Mouse (Mus musculus) left cerebral cortex, adult 18-20 months (tissue): Measurements from ENCODE around the gene Eci1. TPM values are rescaled to one million over a fixed set of nuclear protein-coding genes. Genes with fewer than 3 reads are reported as not detected.
A peak's percentile ranks its signal among the peaks of the same experiment; 100 is the strongest.
"Not testable (repeated sequence)": the region's sequence is repeated elsewhere in the genome, so short reads cannot be mapped to it uniquely, and the experiment has no call there.

Experiments used
- DNase-seq, 2 experiments: peaks; one replicate each; pipeline ENCODE4 v3.0.0; 2021 to 2022; ENCODE audit warnings: low spot score in 2 of 2, mixed read lengths in 1 of 2
- total RNA-seq, 2 experiments: library from RNA; stranded (reverse); gene quantifications; 2 replicates each; pipeline ENCODE4 v1.2.3; 2021

Eci1 gene
- total RNA-seq, 2 experiments from 2014 or later: 28.0 to 28.7 TPM

DNA sequence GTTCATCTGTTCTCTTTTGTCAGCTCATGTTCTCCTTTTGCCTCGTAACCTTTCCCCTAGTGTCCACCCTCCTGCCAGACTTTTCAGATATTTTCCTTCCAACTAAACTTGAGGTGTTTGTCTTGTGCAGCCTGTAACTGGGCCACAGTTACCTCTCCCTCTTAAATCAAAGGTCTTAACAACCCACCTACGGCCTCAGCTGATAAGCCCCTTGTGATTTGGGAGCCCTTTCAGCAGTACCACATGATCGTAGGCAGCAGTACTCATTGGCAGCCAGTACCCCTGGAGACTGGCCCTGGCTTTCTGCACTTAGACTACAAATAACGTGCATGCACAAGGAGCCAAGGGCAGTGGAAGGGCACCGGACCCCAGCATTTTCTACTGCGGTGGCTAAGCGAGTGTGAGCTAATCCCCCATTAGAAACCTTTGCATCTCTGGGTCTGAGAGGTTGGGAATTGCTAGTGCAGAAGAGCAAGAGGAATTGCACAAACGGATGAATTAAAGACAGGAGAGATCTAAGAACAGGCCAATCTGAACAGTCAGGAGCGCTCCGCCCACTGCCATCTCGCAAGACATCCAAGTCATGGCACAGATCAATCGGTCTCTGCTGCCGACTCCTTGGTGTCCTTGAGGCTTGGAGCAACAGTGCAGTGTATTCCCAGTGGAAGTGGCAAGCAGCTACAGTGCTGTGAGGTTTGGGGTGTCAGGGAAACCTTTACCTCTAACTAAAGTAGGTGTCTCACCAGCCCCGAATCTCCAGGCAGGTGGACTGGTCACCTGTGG is 3.0 kb downstream of the Eci1 start:
- DNase-seq: no peak

DNA sequence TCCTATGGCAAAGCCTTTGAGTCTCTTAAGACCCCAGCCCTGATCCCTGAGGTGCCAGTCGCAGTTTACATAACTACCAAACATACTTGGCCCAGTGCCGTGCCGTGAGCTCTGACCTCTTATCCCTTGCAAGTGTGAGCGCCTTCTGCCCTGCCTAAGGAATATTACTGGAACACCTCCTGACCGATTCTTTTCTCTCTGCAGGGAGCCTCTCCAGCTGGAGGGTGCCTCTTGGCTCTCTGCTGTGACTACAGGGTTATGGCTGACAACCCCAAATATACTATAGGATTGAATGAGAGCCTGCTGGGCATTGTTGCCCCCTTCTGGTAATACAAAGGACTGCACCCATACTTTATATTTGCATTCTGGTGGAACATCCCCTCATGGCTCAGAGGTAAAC is 10.6 kb downstream of the Eci1 start:
- peak in 1 of 2 experiments; percentile 29 for DNase-seq

GRCm38 (mm10) chr17:24440377-24440776 is 13.9 kb downstream of the Eci1 start:
- DNase-seq: no peak

DNA sequence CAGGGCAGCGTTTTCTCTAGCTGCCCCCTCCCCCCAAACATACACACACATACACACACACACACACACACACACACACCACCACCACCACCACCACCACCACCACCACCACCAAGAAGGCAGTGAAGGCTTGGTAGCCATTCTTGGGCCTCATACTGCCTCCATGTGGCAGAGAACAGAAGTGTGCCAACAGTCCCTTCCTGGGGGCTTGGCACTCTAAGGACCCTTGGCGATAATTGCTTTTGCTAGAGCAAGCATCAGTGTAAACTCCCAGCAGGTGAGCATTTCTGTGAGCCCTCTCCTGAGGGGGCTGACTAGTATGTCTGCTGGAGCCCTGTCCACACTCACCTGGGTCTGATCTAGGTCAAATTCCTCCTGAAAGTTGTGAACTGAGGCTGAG is 14.7 kb downstream of the Eci1 start:
- DNase-seq: no peak

DNA sequence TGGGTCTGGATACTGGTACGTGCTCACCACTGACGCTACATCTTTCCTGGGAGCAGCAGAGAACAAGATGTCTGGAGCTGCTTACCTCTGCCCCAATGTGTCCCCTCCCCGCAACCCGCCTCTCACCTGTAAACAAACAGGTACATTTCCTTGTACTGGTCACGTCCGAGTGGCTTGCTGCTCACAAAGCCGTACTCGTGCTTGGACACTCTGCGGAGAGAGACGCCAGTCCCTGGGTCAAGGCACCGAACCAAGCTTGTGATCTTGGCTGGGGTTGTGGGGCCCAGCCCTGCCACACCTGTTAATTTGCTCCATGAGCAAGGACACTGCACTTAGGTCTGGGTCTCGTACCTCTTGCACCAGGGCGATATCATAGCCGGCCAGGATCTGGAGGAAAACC is 15.7 kb downstream of the Eci1 start:
- DNase-seq: no peak

GRCm38 (mm10) chr17:24442632-24443155 is 16.3 kb downstream of the Eci1 start, which contains the start of gene Dnase1l2:
Dnase1l2 (minus strand) TSS chr17:24443105.
- DNase-seq: no peak

DNA sequence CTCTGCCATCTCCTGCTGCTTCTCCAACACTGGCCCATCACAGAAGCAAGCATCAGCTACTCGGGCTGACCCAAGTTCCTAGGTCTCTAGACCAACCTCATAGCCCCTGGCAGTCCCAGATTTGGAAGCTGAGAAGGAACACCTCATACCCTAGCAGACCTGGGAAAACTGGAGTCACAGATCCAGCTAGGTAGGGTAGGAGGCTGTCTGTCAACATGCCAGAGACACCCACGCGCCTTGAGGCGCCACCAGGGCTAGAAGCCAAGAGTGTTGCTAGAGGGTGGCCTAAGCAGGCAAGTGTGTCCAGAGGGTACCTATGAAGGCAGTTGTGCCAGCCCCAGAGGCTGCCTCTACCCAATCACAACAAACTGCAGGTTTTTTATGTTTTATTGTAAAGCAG is 17.0 kb downstream of the Eci1 start:
- peak; percentile 59 for DNase-seq

GRCm38 (mm10) chr17:24446590-24446989 is 20.1 kb downstream of the Eci1 start:
- DNase-seq: no peak

DNA sequence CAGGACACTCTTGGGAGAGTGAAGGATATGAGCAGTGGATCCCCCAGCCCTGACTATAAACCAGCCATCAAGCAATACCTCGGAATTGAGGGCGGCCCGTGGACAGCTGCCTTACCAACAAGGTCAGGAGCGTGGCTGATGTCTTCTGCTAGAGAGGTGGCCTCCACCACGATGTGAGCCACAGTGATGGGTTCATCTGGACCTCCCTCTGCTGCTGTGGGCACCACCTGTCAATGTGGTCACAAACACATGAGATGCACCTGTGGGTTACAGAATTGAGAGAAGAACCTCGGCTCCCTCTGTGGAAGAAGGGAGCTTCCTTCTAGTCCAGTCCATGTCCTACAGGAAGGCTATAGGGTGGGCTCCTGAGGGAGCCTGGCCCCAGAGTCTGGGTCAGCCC is 23.1 kb downstream of the Eci1 start:
- no peak for DNase-seq

DNA sequence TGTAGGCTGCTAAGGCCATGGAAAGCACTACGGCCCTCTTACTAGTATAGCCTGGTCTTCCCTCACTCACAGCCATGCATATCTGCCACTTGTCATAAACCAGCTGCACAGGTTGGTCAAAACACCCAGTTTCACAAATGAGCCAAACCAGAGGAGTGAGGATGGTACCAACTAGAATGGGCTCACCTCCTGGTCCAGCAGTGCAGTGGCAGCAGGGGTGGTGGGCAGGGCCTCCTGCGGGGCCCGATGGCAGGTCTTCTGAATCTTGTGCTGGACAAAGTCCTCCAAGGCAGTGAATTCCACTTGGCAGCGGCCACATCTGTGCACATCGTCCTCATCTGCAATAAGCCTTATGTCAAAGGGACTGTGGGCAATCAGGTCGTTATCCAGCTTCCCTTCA is 24.8 kb downstream of the Eci1 start:
- no peak for DNase-seq

GRCm38 (mm10) chr17:24453372-24453771 is 26.9 kb downstream of the Eci1 start:
- no peak for DNase-seq

DNA sequence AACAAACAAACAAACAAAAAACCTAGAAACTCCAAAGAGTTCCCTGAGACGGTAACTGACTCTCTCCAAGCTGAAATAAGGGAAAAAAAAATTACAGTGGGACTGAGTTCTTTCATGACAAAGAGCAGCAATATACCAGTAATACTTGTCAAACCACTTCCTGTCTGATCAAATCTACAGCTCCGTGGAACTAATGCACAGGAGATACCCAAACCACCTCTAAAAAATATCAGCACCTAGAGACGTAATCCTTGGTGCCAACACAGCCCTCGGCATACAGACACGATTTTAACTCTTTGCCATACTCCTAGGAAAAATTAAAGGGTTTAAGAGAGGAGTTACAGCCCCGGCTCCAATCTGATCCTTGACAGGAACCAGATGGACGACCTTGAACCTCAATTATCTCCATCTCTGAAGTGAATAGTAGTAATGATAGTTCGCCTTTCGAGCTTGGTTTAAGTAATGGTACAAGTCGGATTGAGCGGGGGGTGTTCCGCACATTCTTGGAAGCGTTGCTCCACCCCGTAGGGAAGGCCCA is 27.8 kb downstream of the Eci1 start:
- DNase-seq: no peak

DNA sequence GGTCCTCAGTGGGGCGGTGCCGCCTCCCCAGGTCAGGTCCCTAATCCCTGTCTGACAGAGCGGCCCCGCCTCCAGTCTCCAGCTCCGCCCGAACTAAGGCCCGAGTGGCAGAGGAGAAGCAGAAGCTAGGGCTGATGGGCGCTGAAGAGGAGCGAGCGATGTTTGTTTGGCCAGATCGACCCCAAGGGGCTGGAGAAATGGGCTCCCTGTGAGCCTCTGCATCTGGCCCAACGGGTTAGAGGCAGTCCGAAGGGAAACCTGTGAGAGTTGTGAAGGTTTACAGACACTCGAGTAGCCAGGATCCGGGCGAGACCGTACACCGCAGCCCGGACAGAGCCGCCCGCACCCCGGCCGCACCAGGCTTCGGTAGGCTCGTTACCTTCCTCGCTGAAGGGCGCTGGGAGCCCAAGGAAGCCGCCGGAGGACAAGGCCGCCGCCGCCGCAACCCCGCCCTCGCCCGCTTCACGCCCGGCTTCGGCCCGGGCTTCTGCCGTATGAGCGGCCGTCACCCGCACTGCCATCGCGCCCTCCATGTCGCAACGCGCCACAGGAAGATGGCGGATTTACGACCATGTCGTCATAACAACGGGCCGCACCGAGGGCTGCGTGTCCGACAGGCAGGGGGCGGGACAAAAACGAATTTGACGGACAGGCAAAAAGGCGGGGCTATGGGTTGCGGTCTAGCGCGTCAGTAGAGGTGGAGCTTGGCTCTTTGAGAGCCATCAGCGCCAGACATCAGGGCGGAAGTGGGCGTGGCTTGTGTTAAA is 28.5 kb downstream of the Eci1 start:
- peak; percentile 98 to 99 for DNase-seq

DNA sequence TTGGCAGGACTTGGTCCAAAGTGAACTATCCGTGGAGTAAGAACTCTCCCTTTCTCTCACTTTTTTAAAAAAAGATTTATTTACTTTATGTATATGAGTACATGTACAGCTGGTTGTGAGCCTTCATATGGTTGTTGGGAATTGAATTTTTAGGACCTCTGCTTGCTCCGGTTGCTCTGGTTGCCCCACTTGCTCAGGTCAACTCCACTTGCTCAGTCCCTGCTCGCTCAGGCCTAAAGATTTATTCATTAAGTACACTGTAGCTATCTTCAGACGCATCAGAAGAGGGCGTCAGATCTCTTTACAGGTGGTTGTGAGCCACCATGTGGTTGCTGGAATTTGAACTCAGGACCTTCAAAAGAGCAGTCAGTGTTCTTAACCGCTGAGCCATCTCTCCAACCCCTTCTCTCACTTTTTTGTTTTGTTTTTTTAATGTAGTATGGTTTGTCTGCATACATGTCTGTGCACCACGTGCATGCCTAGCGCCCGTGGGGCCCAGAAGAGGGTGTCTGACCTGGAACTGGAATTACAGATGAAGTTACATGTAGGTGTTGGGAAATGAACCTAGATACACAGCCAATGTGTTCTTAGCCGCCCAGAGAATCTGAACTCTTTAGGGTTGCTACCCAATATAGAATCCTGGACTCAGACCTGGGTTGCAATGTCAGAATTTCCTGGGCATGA is 29.2 kb downstream of the Eci1 start:
- DNase-seq: not testable (repeated sequence)

- no peak for DNase-seq
These were observed 35.1 kb downstream of the Eci1 start for GRCm38 (mm10) chr17:24461580-24461979.

- no peak for DNase-seq
These were observed 36.5 kb downstream of the Eci1 start for GRCm38 (mm10) chr17:24462932-24463331.

DNA sequence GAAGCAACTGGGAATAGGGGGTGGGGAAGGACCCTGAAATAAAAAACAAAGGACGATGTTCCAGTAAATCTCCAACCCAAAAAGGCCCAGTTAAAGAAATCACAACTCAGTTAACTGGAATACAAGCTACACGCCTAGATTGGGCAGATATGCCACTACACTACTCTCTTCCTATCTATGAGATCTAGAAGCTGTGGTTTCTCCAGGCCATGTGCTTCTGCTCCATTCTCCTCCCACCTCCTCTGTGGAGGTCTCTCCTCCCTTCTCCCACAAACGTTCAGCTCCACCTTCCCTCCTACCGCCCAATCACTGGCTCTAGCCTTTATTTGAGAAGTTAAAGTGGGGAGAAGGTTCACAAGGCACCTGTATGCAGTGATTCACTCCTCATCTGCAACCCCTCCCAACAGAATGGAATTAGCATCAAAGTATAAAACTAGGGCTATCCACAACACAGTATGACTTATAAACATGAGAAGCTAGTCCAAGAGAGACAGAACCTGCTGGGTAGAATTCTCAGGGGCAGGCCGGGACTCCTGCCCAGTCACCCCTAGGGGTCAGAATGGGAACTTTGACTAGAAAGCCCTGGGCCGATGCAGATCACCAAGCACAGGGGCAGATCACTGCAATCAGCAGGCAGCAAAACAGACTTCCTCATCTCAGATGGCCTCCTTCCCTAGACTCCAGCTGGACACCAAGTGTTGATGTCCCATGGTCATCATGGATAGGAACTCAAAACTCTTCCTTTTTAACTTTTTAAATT is 37.1 kb downstream of the Eci1 start:
- DNase-seq: no peak

- DNase-seq: no peak
These were observed 42.3 kb downstream of the Eci1 start for GRCm38 (mm10) chr17:24468636-24469246.

- DNase-seq: no peak
These were observed 43.0 kb downstream of the Eci1 start for GRCm38 (mm10) chr17:24469336-24469909.
